Mouse (Mus musculus) embryonic fibroblast, embryonic 13.5 days (primary cell): ENCODE data around the gene Trrap.

ENCODE experiments used
- CTCF ChIP-seq: IDR thresholded peaks from 2 replicates; pipeline ENCODE4 v1.5.1; 2011; ENCODE audit warnings: mild to moderate bottlenecking, control low read depth, low read length, moderate library complexity, borderline replicate concordance; ENCODE audit not compliant: insufficient read depth
- POLR2A ChIP-seq: IDR thresholded peaks from 2 replicates; pipeline ENCODE4 v1.6.1; 2011; ENCODE audit warnings: low read depth, mild to moderate bottlenecking, control low read depth, low read length, moderate library complexity

- TF ChIP-seq CTCF (no peak), POLR2A (no peak)
Measured at GRCm38 (mm10) chr5:144872867-144873266, 105.3 kb downstream of the Trrap start.
